Mouse (Mus musculus) fat pad, adult 2 months (tissue): Measurements from ENCODE around the gene Farp1.

Experiments
- DNase-seq: peaks from one replicate; pipeline ENCODE4 v3.0.0-alpha.2; 2011; ENCODE audit warnings: low read depth, low spot score; ENCODE audit errors: extremely low read depth

The Farp1 gene

DNA sequence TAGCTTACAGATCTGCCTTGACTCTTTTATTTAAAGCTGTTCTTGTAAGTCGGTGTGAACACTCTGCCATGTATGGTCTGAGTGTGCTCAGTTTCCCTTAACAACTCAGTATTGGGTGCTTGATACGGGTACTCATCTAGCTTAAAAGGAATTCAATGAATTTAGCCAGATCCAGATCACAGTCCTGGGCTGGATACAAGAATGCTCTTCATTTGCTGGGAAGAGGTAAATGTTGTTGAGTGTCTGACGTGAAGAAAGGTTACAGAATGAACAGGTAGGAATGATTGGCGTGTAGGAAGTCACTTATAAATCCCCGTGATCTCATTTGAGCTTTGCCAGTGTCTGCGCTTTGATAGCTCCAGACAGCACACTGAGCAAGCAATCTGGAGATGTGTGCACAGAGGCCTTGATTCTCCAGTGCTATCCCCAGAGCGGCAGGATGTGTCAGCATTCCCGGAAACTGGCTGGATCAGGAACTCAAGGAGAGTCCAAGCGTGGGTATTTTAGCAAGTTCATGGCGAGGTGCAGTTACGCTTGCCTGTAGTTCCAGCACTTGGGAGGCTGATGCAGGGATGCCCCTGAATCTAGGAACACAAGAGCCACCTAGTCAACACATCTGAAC lies 179.7 kb downstream of the Farp1 start:
- no peak for DNase-seq

DNA sequence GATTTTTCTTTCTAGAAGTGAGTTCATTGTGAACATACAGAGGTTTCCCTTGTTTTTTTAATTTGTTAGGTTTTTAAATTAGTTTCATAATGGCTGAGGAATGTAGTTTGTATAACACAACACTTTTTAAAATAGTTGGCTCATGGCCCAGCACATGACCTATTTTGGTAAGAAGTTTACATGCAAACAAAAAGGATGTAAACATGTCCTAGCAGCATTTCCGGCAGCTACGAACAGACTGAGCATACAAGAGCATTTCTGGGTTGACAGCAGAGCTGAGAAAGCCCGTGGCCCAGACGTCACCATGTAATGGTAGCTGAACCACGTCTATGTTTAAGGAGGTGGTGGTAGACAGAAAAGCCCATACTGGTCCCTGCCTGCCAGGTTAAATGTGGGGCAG lies 180.8 kb downstream of the Farp1 start:
- DNase-seq: no peak

DNA sequence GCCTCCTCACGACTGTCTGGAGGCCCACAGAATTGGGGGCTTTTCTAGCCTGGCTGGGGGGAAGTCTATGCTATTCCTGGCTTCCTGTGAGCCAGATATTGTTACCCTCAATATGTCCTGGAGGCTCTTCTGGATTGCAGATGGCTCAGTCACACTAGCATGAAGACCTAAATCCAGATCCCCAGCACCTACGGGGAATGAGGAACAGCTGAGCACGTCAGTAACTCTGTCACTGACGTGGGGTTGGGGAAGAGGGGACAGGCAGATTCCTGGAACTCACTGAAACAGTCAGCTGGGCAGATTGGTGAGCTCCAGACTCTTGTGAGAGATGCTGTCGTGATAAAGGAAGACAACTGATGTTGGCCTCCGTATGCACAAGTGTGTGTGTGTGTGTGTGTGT lies 181.7 kb downstream of the Farp1 start:
- DNase-seq: no peak

DNA sequence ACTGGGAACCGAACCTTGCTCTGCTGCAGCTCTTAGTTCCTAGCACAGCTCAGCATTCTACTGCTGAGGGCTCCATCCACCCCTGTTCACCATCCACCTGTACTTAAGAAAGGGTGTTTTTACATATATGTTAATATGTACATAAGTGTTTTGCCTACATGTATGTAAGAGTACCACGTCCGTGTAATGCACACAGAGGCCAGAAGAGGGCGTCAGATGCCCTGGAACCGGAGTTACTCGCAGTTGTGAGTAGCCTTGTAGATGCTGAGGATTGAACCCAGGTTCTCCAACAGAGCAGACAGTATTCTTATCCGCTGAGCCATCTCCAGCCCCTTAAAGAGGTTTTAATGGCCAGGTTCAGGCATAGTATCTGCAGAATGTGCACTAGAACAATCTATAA lies 183.6 kb downstream of the Farp1 start:
- no peak for DNase-seq

DNA sequence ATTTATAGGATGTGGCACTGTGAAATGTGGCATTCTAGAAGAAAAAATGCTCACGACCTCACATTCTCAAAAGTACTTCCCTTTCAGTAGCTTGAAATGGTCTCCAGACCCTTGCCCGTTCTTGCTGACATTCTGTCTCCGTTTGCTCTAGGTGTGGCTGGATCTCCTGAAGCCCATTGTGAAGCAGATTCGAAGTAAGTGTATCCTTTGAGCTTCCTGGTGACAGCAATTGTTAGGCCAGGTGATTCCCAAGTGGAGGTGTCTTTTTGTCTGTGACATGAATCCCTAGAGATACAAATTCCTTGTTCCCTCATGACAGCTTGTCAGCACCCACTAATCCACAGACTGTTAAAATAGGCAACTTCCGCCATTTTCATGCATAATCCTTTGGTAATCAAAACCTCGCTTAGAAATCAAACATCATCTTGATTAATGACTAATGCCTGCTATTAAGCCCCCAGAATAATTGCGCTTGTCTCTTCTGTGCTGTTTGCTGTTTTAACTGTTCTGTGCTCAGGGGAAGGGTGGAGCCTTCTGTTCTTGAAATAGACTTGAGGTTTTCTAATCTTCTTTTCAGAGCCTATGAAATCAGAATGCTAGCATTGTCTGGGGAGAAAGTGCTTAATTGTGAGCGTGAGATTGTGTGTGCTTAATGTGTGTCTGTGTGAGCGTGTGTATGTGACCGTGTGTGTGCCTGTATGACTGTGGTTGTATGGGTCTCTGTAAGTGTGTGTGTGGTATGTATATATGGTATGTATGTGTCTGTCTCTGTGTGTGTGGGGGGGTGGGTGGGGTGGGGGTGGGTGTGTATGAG lies 184.4 kb downstream of the Farp1 start:
- DNase-seq: no peak

DNA sequence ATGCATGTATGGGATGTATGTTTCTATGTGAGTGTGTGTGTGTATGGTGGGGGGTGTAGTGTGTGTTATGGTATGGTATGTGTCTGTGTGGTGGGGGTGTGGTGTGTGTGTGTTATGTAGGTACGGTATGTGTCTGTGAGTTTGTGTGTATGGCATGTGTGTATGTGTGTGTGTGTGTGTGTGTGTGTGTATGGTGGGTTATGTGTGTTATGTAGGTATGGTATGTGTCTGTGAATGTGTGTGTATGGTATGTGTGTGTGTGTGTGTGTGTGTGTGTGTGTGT lies 185.0 kb downstream of the Farp1 start:
- DNase-seq: no peak

DNA sequence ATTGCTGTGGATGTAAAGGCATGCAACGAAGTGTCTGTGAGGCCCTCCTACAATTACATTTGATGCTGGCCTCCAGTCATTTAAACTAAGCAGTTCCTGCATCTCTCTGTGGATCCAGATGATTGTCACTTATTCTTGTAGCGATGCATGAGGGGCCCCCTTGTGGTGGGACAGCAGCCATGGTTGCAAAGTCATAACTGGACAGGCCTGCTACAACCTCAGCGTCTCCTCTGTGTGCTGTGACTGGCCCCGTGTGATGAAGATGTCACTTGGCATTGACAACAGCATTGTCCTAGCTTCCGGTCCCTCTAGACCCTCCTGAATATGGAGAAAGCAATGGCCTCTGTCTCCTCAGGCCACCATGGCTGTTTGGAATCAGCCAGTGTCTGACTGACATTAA lies 185.7 kb downstream of the Farp1 start:
- no peak for DNase-seq

DNA sequence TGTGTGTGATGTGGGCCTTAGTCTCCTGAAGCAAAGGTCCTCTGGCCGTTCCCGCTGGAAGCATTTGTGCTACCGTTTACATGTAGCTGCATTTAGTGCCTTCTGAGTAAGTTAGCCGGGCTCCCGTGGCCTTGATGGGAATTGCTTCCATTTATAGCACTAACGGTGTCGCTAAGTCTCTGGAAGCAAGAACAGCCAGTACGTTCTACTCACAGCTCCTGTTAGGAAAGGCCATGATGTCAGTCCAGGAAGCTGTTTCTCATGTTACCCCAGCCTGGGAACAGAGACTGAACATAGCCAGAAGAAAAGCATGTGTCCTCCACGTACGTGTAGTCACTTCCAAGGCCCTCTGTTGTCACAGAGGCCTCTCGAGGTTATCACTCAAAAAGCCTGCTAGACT lies 190.8 kb downstream of the Farp1 start:
- DNase-seq: no peak

DNA sequence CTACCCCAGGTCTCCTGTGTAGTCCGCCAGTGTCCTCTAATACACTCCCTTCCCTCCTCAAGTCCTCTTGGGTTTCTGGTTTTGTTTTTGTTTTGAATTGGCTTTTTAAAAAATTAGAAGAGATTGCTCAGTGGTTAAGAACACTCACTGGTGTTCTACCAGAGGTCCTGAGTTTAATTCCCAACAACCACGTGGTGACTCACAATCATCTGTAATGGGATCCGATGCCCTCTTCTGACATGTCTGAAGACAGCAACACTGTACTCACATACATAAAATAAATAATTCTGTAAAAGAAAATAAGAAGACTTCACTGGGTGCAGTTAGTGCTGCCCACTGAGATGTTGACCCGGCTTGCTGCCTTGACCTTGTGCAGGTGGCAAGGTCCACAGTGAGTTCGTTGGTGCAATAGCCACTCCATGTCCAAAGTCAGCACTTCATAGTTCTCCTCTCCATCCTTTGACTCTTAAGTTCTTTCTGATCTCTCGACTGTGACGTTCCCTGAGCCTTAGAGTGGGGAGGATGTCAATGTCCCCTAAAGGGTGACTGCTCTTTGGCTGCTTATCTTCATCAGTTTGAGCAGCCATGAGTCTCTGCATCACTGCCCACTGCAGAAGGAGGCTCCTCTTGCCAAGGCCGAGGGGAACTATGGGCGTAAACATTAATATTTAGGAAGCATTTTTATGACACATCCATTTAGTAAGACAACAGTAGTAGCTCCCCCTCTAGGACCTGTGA lies 194.2 kb downstream of the Farp1 start:
- DNase-seq: no peak

DNA sequence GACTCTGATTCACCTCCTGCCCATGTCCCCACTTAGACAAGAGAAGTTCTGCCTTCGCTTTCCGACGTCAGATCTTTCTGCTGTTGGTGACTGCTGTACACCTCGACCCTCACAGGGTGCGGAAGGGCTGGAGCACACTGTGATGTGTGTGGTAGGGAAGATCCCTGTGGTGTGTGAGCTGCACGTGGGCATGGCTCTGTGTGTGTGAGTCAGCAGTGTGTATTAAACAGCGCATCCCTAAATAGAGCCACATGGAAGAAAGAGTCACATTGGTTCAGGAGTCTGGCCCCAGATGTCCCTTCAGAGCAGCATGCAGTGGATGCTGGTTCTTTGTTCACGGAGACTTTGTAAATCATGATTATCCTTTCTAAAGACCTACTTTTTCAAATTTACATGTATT lies 196.2 kb downstream of the Farp1 start:
- DNase-seq: no peak

DNA sequence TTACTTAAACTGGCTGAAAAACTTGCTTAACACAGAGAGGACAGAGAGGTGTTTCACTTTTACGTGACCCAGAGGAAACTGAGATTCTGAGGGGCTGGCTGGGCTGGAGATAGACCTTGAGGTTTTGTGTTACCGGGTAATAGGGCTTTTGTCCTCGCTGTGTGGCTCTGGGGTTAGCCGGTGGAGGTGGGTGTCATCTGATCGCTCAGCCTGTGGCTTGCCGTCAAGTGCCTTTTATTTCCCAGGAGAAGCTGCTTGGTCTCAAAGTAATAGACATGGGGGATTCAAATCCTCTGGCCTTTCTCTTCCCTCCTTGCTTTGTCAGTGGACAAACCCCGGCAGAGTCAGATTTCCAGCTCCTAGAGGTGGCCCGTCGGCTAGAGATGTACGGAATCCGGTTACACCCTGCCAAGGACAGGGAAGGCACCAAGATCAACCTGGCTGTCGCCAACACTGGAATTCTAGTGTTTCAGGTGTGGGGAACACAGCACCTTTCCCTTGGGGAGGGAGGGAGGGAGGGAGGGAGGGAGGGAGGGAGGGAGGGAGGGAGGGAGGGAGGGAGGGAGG lies 199.8 kb downstream of the Farp1 start:
- DNase-seq: no peak

DNA sequence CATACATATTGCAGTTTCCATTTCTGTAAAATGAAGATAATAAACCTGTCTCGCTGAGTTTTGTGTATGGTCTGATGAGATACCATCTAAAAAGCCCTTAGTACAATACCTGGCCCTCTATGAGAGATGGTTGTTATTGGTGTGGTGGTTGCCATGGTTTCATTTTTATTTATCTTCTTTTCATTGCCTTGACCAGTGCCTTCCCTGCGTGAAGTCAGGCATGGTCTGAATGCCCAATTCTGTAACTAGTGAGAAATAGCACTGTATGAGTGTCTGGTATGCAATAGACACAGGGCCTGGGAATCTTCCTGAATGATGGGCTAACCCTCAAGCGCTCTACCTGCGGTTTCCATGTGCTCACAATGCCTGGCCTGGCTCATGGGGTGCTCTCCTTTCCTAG lies 201.7 kb downstream of the Farp1 start:
- no peak for DNase-seq

DNA sequence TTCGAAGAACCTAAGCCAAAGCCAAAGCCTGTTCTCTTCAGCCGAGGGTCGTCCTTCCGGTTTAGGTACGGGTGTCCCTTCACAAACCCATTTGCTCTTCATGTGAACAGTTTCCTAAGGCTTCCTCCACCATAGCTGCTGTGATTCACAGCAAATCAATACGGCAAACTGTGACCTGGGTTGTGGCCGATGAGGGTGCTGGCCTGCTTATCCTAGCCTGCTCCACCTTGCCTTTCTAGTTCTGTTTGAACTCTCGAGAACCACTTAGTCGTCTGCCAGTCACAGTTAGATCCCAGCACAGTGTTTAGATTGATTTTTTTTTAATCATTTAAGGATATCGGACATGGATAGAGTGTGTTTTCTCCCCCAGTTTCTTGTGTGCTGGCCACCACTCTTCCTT lies 203.7 kb downstream of the Farp1 start:
- DNase-seq: no peak

DNA sequence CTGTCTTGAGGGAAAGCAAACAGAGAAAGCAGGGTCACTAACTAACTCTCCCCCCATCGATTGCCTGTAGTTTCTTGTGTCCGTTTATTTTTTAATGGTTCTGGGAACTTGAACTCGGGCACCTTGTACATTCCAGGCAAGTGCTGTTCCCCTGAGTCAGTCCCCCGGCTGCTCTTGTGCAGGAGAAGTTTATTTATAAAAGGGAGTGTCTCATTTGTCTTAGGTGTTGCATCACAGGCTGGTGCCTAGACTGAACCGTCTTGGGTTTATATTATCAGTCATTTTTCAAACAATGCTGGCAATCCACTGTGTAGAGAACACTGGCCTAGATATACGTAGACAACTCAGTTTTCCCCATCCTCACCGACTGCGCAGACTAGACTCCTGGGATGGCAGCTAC lies 204.4 kb downstream of the Farp1 start:
- no peak for DNase-seq

DNA sequence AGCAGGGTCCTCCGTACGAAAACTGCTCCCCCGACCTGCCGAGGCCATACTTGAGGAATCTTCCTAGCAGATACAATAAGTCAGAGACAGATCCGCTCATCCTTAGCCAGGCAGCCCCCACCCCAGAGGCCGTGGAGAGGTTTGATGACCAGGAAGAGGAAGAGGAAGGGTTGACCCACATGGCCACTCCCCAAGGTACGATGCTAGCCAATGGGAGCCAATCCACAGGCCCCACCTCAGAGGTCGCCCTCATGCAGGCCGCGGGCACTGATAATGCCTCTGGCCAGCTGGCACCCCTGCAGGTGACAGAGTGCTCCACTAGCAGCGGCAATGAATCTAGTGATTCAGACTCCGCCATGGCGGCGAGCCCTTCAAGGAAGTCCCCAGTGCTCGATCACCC lies 209.1 kb downstream of the Farp1 start:
- no peak for DNase-seq

DNA sequence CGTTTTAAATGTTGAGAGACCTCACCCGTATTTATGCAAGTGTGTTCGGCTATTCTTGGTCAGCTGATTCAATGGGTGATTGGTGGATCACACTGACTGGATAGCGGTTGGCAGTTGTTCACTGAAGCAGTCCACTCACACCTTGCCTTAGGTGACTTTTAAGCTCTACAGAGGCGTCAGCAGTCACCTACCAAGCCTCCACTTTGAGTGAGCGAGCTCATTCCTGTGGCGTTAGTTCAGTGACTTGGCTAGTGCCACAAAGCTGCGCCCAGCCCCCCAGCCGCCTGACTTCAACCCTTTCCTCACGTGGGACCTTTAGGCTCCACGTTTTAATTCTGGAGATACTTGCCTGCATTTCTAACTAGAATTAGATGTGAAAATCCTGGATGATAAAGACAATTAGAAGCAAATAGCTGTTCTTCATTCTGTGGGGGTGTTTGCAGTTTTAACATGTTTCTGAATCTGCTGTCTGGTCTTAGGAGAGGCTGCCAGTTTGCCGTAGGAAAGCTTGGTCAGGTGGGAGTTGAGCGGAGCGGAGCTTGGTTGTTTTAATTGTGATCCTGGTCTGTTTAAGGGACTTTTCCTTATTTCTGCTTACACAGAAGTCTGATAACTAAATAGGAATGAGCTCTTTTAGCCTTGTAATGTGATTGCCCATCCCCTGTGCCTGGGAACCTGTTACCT lies 211.2 kb downstream of the Farp1 start:
- DNase-seq: no peak

DNA sequence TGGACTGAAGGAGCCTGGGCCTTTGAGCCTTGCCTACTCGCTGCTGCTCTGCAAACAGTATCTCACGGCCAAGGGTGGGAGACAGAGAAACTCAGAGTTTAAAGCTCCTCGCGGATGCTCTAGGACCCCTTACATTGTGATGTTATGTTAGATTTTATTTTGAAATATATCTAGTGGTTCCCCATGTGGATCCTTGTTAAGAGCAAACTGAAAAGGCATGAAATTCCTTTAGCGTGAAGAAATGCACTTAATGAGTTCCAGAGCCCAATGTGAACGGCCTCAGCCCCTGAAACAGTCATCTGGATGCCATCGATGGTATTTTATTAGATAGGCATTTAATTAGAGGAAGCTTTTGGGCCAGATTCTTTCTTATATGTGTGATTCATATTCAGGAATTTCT lies 212.3 kb downstream of the Farp1 start:
- no peak for DNase-seq

DNA sequence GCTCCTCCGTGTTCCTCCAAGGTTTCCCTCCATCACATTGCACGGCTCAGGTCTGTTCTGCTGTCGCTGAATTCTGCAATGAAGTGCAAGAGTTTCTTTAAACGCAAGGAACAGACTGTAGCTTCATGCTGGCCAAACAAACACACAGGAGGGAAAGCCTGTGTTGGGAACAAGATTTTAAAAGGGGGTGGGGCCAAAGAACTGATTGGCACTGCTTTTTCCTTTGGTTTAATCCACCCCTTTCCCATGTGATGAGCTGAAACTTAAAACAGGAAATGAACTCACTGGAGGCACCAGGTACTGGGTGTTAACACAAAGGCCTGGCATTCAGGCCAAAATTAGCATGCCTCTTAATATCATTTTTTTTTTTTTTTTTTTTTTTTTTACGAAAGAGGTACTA lies 213.3 kb downstream of the Farp1 start:
- DNase-seq: no peak

DNA sequence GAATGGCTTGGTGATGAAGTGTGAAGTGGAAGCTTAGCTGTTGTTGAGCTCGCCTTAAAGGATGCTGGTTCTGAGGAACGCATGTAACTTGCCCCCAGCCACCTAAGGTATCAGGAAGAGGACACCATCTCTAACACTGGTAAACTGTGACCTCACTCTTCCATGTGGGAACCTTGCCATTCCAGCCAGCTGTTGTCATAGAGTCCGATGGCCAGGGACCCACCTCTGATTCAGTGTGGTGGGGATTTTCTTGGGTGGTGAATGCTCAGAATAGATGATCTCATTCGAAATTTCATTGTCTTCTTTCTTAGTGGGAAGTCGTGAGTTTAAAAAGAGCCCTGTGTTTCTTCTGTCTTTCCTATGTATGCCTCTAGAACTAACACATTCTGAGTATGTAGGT lies 216.1 kb downstream of the Farp1 start:
- no peak for DNase-seq

DNA sequence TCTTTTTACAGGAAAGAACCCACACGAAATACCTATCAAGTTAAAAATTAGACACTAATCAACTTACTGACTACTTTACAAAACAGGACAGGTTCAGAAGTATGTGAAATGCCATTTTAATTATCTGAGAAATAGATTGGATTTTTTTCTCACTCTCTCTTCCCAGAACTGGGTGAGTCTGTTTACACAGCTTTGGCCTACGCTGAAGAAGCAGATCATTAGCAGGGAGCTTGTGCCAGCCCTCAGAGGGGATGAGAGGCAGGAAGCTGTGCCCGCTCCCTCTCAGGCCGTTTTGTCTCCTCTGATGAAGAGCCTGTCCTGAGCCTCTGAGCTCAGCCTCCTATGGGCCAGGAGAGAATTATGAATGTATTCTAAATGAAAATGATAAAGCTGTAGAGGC lies 216.7 kb downstream of the Farp1 start:
- DNase-seq: no peak

DNA sequence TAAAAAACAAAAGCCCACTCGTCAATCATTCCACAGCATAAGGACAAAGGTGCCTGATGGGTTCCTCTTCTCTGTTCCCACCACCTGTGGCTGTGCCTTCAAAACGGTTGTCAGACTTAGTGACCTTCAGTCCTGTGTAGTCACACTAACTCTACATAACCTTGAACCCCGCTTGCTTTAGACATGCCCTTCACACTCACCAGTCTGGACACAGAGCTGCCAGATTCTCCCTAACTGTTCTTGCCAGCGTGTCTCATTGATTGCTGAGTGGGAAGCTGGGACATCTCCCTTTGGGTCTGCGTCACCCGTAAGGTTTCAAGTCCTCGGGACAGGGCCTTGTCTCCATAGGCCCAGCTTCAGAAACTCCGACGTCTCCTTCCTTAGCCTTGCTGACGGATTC lies 217.5 kb downstream of the Farp1 start:
- DNase-seq: no peak

DNA sequence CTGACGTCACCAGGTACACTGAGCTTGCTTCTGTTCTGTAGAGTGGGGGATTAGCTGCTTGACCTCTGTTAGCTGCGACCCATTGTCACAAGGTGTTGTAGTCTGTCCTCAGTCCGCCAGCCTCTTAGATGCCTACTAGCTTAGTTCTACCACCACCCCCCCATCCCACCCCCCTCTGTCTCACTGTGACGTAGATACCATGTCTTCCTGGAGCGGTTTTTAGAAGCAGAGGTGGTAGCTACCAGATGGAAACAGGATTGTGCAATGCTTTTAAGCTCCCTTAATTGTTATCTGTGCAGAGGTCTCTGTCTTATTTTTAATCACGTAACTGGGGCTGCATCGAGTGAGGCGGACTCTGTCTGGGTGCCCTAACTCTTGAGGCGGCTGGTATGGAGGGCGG lies 219.9 kb downstream of the Farp1 start:
- no peak for DNase-seq
